Mouse (Mus musculus) midbrain, embryonic 16.5 days (tissue): ENCODE measurements at regions not wholly inside any gene's neighbourhood (a gene's known extent, or its start where the extent isn't known, plus 50 kb on each side); places are given as distances from the start of the nearest gene placed in this dataset.

Experiments used
- ATAC-seq: fragments of 200-750 bp; cut with Nextera tagmentation; 2 replicates; pipeline ENCODE4 v1.8.0; 2017; ENCODE audit warnings: moderate TSS enrichment
- H3K27ac ChIP-seq: fragments of 300-500 bp; sonication (generic); 2 replicates; pipeline ENCODE4 v1.5.1; 2014; ENCODE audit warnings: mild to moderate bottlenecking, low read length, mixed read lengths
- H3K27me3 ChIP-seq: fragments of 300-500 bp; sonication (generic); 2 replicates; pipeline ENCODE4 v1.6.1; 2014; ENCODE audit warnings: low read depth, low read length, mixed read lengths; ENCODE audit not compliant: control insufficient read depth, insufficient read depth
- H3K36me3 ChIP-seq: fragments of 300-500 bp; sonication (generic); 2 replicates; pipeline ENCODE4 v1.6.1; 2014; ENCODE audit warnings: mild to moderate bottlenecking, low read length, moderate library complexity, mixed read lengths; ENCODE audit not compliant: control insufficient read depth, insufficient read depth
- H3K4me1 ChIP-seq: fragments of 300-500 bp; sonication (generic); 2 replicates; pipeline ENCODE4 v1.6.1; 2014; ENCODE audit warnings: mild to moderate bottlenecking, low read length, mixed read lengths; ENCODE audit not compliant: control insufficient read depth, insufficient read depth
- H3K4me2 ChIP-seq: fragments of 300-500 bp; sonication (generic); 2 replicates; pipeline ENCODE4 v1.6.1; 2014; ENCODE audit warnings: mild to moderate bottlenecking, low read length, mixed read lengths
- H3K4me3 ChIP-seq: fragments of 300-500 bp; sonication (generic); 2 replicates; pipeline ENCODE4 v1.5.1; 2014; ENCODE audit warnings: low read depth, mild to moderate bottlenecking, low read length, moderate library complexity, mixed read lengths
- H3K9ac ChIP-seq: fragments of 300-500 bp; sonication (generic); 2 replicates; pipeline ENCODE4 v1.6.1; 2014; ENCODE audit warnings: low read depth, low read length, mixed read lengths
- H3K9me3 ChIP-seq: fragments of 300-500 bp; sonication (generic); replicated peaks from 2 replicates; pipeline ENCODE4 v1.6.1; 2014; ENCODE audit warnings: mild to moderate bottlenecking, low read length, mixed read lengths; ENCODE audit not compliant: control insufficient read depth, poor library complexity, severe bottlenecking
- WGBS: fragments of 180-500 bp; shearing (Covaris S2); extraction: QIAGEN DNeasy Blood & Tissue Kit; methylation state at CpG from one replicate; pipeline ENCODE4 v1.1.7; 2014; 5-methylcytosine and 5-hydroxymethylcytosine counted together

DNA sequence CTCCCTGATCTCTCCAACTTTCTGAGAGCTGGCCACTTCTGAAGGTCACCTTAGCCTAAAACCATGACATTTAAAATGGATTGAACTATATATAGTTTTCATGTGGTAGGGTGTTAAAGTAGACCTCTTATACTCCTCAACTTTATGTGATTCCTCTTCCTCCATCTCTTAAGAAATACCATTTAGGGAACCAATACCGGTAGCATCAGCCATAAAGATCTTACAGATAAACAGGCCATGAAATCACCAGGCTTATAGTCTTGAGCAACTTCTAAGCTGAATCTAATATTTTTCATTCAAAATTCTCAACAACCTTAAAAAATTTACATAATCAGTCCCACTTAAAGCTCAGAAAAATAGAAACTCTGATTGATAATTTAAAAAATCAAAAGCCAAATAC is 56.2 kb downstream of the Rpl36a-ps1 start:
- no peak for ATAC-seq
- WGBS, result 97% methylated on average over 1 of the region's 1 CpGs
- Histone ChIP-seq H3K9me3 (no peaks in the 10 kb centered on the region), H3K27ac (no peak overlapping the region), H3K9ac (no peak overlapping the region), H3K4me3 (no peak overlapping the region), H3K4me1 (no peaks in the 10 kb centered on the region), H3K4me2 (no peak overlapping the region), H3K36me3 (no peaks in the 10 kb centered on the region), H3K27me3 (no peaks in the 10 kb centered on the region)

DNA sequence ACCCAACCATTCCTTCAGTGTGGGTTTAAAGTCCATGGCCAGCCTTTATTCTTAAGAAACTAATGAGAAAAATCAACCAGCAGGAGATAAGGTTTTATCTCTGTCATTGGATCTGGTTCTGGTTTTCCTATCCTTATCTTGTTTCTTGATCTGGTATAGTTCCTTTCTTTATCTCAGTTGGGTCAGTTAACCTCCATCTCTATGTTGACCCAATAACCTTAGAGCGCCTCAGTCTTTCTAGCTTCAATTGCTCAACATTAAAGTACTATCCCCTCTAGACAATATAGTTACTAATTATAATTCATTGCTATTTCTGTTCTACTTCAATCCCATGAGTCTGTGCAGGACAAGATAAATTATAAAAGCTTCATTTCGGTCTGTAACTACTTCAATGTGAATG is 56.7 kb downstream of the Rpl36a-ps1 start:
- 93% methylated on average over 2 of the region's 2 CpGs for WGBS
- Histone ChIP-seq H3K4me2 (no peak overlapping the region), H3K36me3 (no peaks in the 10 kb centered on the region), H3K9me3 (no peaks in the 10 kb centered on the region), H3K4me1 (no peaks in the 10 kb centered on the region), H3K27me3 (no peaks in the 10 kb centered on the region), H3K9ac (no peak overlapping the region), H3K4me3 (no peak overlapping the region), H3K27ac (no peak overlapping the region)
- no peak for ATAC-seq

DNA sequence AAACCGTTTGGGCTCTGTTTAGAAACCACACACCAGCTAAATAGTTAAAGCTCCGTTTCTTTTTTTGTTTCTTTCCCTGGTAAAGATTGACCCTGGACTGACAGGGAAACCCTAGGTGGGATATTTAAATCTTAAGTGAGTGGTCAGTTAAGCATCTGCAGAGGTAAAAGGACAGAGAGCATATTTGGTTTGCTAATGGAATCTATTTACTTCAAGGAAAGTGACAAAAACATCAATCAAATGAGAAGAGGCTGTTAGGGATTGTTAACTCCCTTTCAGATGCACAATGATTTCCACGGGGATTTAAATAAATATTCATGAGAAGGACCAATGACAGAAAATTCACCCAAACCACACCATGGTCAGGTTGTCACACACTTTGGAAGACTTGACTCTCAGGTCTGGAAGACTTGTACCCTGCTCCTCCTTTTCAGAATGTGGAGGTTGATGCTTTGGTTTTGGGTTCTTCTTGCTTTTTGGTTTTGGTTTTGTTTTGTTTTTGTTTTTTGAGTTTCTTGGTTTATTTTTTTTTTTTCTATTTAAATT is 60.7 kb downstream of the Rpl36a-ps1 start:
- no peak overlapping the region for H3K9ac ChIP-seq
- no peak for ATAC-seq
- H3K9me3 ChIP-seq, result no peaks in the 10 kb centered on the region
- no peak overlapping the region for H3K27ac ChIP-seq
- WGBS, result 6% methylated on average over 3 of the region's 3 CpGs
- H3K4me3 ChIP-seq, result no peak overlapping the region
- no peaks in the 10 kb centered on the region for H3K27me3 ChIP-seq
- no peak overlapping the region for H3K4me2 ChIP-seq
- no peaks in the 10 kb centered on the region for H3K4me1 ChIP-seq
- H3K36me3 ChIP-seq, result no peaks in the 10 kb centered on the region

DNA sequence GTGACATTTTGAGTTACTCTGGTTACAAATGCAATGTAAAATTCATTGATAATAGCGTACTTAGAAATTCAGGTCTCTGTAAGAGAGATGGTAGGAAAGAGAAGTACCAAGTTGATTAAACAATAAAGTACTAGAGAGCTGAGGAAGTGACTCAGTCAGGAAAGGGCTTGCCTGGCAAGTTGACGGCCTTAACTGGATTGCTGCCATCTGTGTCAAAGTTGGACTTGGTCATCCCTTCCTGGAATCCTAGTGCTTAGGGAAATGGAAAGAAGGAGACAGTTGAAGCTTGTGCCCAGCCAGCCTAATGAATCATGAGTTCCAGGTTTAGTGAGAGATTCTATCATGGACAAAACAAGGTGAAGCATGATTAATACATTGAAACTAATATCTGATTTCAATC is 64.8 kb downstream of the Rpl36a-ps1 start:
- Histone ChIP-seq H3K4me2 (no peak overlapping the region), H3K36me3 (no peaks in the 10 kb centered on the region), H3K9ac (no peak overlapping the region), H3K27me3 (no peaks in the 10 kb centered on the region), H3K4me3 (no peak overlapping the region), H3K4me1 (no peaks in the 10 kb centered on the region), H3K9me3 (no peaks in the 10 kb centered on the region), H3K27ac (no peak overlapping the region)
- ATAC-seq, result no peak
- WGBS, result 88% methylated on average over 2 of the region's 2 CpGs

DNA sequence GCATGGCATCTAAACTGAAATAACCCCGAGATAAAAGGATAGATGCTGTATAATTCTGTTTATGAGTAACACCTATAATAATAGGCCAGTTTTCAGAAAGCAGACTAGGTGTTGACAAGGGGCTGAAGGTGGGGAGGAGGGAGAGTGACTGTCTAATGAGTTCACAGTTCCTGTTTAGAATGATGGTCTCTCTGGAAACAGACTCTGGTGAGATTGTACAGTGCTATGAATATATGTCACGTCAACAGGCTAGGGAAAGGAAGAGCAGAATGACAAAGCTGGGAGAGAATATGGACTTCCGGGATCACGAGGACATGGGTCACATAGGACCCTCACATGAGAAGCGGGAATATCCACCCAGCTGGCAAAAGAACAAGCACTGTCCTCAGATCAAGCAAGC is 85.9 kb downstream of the Rpl36a-ps1 start:
- no peak overlapping the region for H3K27ac ChIP-seq
- H3K36me3 ChIP-seq, result no peaks in the 10 kb centered on the region
- ATAC-seq, result no peak
- H3K4me3 ChIP-seq, result no peak overlapping the region
- no peak overlapping the region for H3K4me2 ChIP-seq
- H3K4me1 ChIP-seq, result no peaks in the 10 kb centered on the region
- no peaks in the 10 kb centered on the region for H3K27me3 ChIP-seq
- no peaks in the 10 kb centered on the region for H3K9me3 ChIP-seq
- 94% methylated on average over 5 of the region's 5 CpGs for WGBS
- no peak overlapping the region for H3K9ac ChIP-seq

DNA sequence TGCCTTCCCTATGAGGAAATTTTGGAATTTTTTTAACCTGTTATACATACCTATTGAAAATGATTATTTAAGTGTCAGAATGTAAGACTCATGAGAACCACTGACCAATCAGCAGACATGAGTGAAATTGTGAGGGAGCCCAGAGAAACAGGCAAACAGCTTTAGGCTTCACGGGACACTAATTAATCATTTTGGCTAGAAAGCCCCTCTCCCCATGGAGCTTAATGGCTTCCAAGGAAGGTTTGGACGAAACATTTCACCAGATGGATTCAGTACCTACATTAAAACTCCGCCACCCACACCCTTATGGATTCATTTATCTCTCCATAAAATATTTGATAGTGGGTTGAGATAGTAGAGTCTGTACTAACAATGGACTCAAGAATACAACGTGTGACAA is 95.2 kb downstream of the Rpl36a-ps1 start:
- no peak overlapping the region for H3K9ac ChIP-seq
- no peak overlapping the region for H3K27ac ChIP-seq
- no peak for ATAC-seq
- no peak overlapping the region for H3K4me3 ChIP-seq
- H3K27me3 ChIP-seq, result no peaks in the 10 kb centered on the region
- H3K36me3 ChIP-seq, result no peaks in the 10 kb centered on the region
- no peaks in the 10 kb centered on the region for H3K9me3 ChIP-seq
- no peak overlapping the region for H3K4me2 ChIP-seq
- WGBS, result 84% methylated on average over 4 of the region's 4 CpGs
- no peaks in the 10 kb centered on the region for H3K4me1 ChIP-seq

DNA sequence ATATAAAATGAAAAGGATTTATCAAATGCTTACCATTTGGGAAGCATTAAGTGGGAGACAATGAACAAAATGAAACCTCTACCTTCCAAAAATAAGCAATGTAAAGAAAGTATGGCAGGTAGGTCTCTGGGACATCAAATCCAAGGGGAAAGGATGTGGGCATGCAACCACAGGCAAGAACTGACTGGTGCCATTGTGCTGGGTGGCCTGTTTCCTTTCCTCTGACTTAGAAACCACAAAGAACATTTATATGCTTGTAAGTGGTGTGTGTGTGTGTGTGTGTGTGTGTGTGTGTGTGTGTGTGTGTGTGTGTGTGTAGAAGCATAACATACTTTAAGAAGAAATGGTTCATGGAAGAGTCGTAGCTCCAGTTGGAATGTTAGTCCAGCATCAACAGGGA is 96.7 kb downstream of the Rpl36a-ps1 start:
- Histone ChIP-seq H3K4me3 (no peak overlapping the region), H3K27me3 (no peaks in the 10 kb centered on the region), H3K9ac (no peak overlapping the region), H3K36me3 (no peaks in the 10 kb centered on the region), H3K27ac (no peak overlapping the region), H3K4me2 (no peak overlapping the region), H3K9me3 (no peaks in the 10 kb centered on the region), H3K4me1 (no peaks in the 10 kb centered on the region)
- ATAC-seq, result no peak
- 95% methylated on average over 1 of the region's 1 CpGs for WGBS

DNA sequence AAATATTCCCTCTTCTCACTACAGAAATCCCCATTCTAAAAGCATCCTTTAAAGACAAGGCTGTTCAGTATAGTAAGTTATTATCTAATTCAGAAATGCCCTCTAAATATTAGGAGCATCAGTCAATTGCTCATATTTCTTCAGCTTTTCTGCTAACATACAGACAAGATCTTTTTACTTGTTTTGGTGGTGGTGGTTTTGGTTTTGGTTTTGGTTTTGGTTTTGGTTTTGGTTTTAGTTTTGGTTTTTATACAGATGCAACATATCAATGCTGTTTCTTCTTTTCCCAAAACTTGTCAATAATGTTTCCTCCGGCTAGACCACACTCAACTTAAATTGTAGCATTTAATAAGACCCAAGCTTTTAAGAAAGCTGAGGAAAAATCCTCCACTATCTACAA is 98.2 kb downstream of the Rpl36a-ps1 start:
- H3K9ac ChIP-seq, result no peak overlapping the region
- 100% methylated on average over 1 of the region's 1 CpGs for WGBS
- no peaks in the 10 kb centered on the region for H3K4me1 ChIP-seq
- no peak overlapping the region for H3K4me3 ChIP-seq
- ATAC-seq, result no peak
- H3K27me3 ChIP-seq, result no peaks in the 10 kb centered on the region
- no peaks in the 10 kb centered on the region for H3K36me3 ChIP-seq
- no peaks in the 10 kb centered on the region for H3K9me3 ChIP-seq
- no peak overlapping the region for H3K4me2 ChIP-seq
- H3K27ac ChIP-seq, result no peak overlapping the region

DNA sequence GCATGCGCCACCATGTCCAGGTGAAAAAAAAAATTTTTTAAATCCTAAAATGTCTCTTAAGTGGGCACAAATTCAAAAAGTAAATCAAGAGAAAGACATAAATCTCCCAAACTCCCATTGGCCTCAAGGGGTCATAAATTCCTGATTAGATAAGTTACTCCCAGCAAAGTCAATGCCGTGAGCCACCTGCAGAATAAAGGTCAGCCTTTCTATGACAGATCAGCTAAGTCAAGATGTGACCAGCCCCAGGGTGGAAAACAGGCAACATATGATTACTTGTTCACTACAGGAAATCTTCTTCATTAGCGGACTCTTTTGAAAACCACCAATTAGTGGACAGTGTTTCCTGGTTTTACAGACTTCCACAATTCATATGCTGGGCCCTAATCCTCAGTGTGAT is 101.4 kb downstream of the Rpl36a-ps1 start:
- Histone ChIP-seq H3K36me3 (no peaks in the 10 kb centered on the region), H3K9me3 (no peaks in the 10 kb centered on the region), H3K27ac (no peak overlapping the region), H3K4me2 (no peak overlapping the region), H3K27me3 (no peaks in the 10 kb centered on the region), H3K4me1 (no peaks in the 10 kb centered on the region), H3K9ac (no peak overlapping the region), H3K4me3 (no peak overlapping the region)
- 85% methylated on average over 3 of the region's 3 CpGs for WGBS
- no peak for ATAC-seq
